Mouse (Mus musculus) small intestine, adult 2 months (tissue): ENCODE results near the gene Ipo5.

Source experiments
- CTCF ChIP-seq: fragments of 200-500 bp; IDR thresholded peaks from 2 replicates; pipeline ENCODE4 v1.5.1; 2012; ENCODE audit warnings: low read depth, mild to moderate bottlenecking, control low read depth, inconsistent platforms, low read length, moderate library complexity, mixed read lengths; ENCODE audit not compliant: insufficient replicate concordance, insufficient read length; ENCODE audit errors: extremely low read depth
- POLR2A ChIP-seq: fragments of 200-500 bp; IDR thresholded peaks from 2 replicates; pipeline ENCODE4 v1.6.1; 2012; ENCODE audit warnings: low read depth, mild to moderate bottlenecking, control low read depth, inconsistent platforms, low read length, moderate library complexity

GRCm38 (mm10) chr14:120969673-120970072 is 58.6 kb downstream of the Ipo5 start:
- TF ChIP-seq CTCF: no peak
- no peak for TF ChIP-seq POLR2A
